Mouse (Mus musculus) urinary bladder, adult 2 months (tissue): ENCODE data around the gene Hdac9. TPM values are rescaled to one million over a fixed set of nuclear protein-coding genes. Genes with fewer than 3 reads are reported as not detected.

ENCODE experiments used
- DNase-seq: peaks from one replicate; pipeline ENCODE4 v3.0.0; 2022; ENCODE audit warnings: low spot score
- polyA plus RNA-seq: library from polyadenylated mRNA; depleted of rRNA; stranded (reverse); fragments of >200 nt; gene quantifications from 2 replicates; pipeline ENCODE4 v1.2.3, GENCODE M21; 2012; rRNA removed

Hdac9 gene
- 2.7 and 3.1 TPM in 2 replicates for polyA plus RNA-seq

- no peak for DNase-seq
Measured at GRCm38 (mm10) chr12:34916995-34917394, at the start of gene Hdac9. Gene Hdac9, minus strand, starts transcription at chr12:34917095.

GRCm38 (mm10) chr12:34949066-34949706 lies 32.3 kb upstream of the Hdac9 start:
- no peak for DNase-seq

- DNase-seq: no peak
Measured at GRCm38 (mm10) chr12:34937918-34938317, 21.0 kb upstream of the Hdac9 start.

- DNase-seq: no peak
Measured at GRCm38 (mm10) chr12:34908008-34908407, 8.9 kb downstream of the Hdac9 start.

- DNase-seq: no peak
Measured at GRCm38 (mm10) chr12:34907506-34907850, 9.4 kb downstream of the Hdac9 start.

GRCm38 (mm10) chr12:34906704-34907505 lies 10.0 kb downstream of the Hdac9 start:
- no peak for DNase-seq

GRCm38 (mm10) chr12:34906376-34906703 lies 10.6 kb downstream of the Hdac9 start:
- no peak for DNase-seq

- no peak for DNase-seq
Measured at GRCm38 (mm10) chr12:34900241-34900640, 16.7 kb downstream of the Hdac9 start.

GRCm38 (mm10) chr12:34894867-34895266 lies 22.0 kb downstream of the Hdac9 start:
- DNase-seq: no peak

- DNase-seq: no peak
Measured at GRCm38 (mm10) chr12:34888694-34889093, 28.2 kb downstream of the Hdac9 start.

GRCm38 (mm10) chr12:34874926-34875325 lies 42.0 kb downstream of the Hdac9 start:
- no peak for DNase-seq

GRCm38 (mm10) chr12:34871028-34871427 lies 45.9 kb downstream of the Hdac9 start:
- no peak for DNase-seq

- DNase-seq: no peak
Measured at GRCm38 (mm10) chr12:34841196-34841595, 75.7 kb downstream of the Hdac9 start.

- DNase-seq: no peak
Measured at GRCm38 (mm10) chr12:34837318-34837717, 79.6 kb downstream of the Hdac9 start.

- DNase-seq: no peak
Measured at GRCm38 (mm10) chr12:34836864-34837263, 80.0 kb downstream of the Hdac9 start.

GRCm38 (mm10) chr12:34836085-34836484 lies 80.8 kb downstream of the Hdac9 start:
- no peak for DNase-seq

GRCm38 (mm10) chr12:34835493-34835892 lies 81.4 kb downstream of the Hdac9 start:
- no peak for DNase-seq

GRCm38 (mm10) chr12:34828684-34829083 lies 88.2 kb downstream of the Hdac9 start:
- DNase-seq: no peak

- no peak for DNase-seq
Measured at GRCm38 (mm10) chr12:34826931-34827330, 90.0 kb downstream of the Hdac9 start.

- no peak for DNase-seq
Measured at GRCm38 (mm10) chr12:34820229-34820628, 96.7 kb downstream of the Hdac9 start.

- DNase-seq: no peak
Measured at GRCm38 (mm10) chr12:34811673-34812613, 105.0 kb downstream of the Hdac9 start.

GRCm38 (mm10) chr12:34810221-34810620 lies 106.7 kb downstream of the Hdac9 start:
- no peak for DNase-seq
